Mouse (Mus musculus): ENCODE data around the gene Ptcd1. TPM values are rescaled to one million over a fixed set of nuclear protein-coding genes. Genes with fewer than 3 reads are reported as not detected.

The Ptcd1 gene
- polyA plus RNA-seq, 1 experiment: 14.5 TPM

- H3K27me3 ChIP-seq (ENCODE audit: control insufficient read depth, insufficient read depth, insufficient read length): no peaks in the 10 kb centered on the region
- TF ChIP-seq CEBPB (IDR thresholded peaks at IDR 0.05; ENCODE audit: low read depth) (no peak), MYOG (IDR thresholded peaks at IDR 0.05; ENCODE audit: control insufficient read depth, extremely low read depth, insufficient read length) (no peak), USF1 (IDR thresholded peaks at IDR 0.05; ENCODE audit: low read depth) (no peak), FOSL1 (IDR thresholded peaks at IDR 0.05; ENCODE audit: insufficient read depth, low read length, poor library complexity, severe bottlenecking) (no peak), CTCF (IDR thresholded peaks at IDR 0.05; ENCODE audit: control insufficient read depth, insufficient read depth, insufficient read length) (no peak), MYOD1 (IDR thresholded peaks at IDR 0.05; ENCODE audit: control insufficient read depth, insufficient read length, low read depth) (no peak), MAX (IDR thresholded peaks at IDR 0.05) (no peak)
- H3K79me2 ChIP-seq (ENCODE audit: control insufficient read depth, insufficient read depth): peaks cover 88% of the 10 kb centered on the region
- no peak overlapping the region for H3K4me3 ChIP-seq (ENCODE audit: insufficient read depth, poor library complexity, severe bottlenecking)
- H3K36me3 ChIP-seq (ENCODE audit: control insufficient read depth, insufficient read depth): peaks cover 47% of the 10 kb centered on the region
- H3ac ChIP-seq (ENCODE audit: control insufficient read depth, insufficient read length, low read depth): no peak overlapping the region
- H3K79me3 ChIP-seq (ENCODE audit: low read depth): peaks cover 66% of the 10 kb centered on the region
Measured at GRCm38 (mm10) chr5:145118005-145118404, 48.9 kb downstream of the Ptcd1 start.

- Histone ChIP-seq H3K36me3 (ENCODE audit: control insufficient read depth, insufficient read depth) (peaks cover 37% of the 10 kb centered on the region), H3K79me3 (ENCODE audit: low read depth) (peaks cover 66% of the 10 kb centered on the region), H3K4me3 (ENCODE audit: insufficient read depth, poor library complexity, severe bottlenecking) (no peak overlapping the region), H3ac (ENCODE audit: control insufficient read depth, insufficient read length, low read depth) (no peak overlapping the region), H3K79me2 (ENCODE audit: control insufficient read depth, insufficient read depth) (peaks cover 80% of the 10 kb centered on the region), H3K27me3 (ENCODE audit: control insufficient read depth, insufficient read depth, insufficient read length) (no peaks in the 10 kb centered on the region)
- no peak for TF ChIP-seq MYOG (IDR thresholded peaks at IDR 0.05; ENCODE audit: control insufficient read depth, extremely low read depth, insufficient read length)
- peak; percentile 27 for TF ChIP-seq CTCF (IDR thresholded peaks at IDR 0.05; ENCODE audit: control insufficient read depth, insufficient read depth, insufficient read length)
- no peak for TF ChIP-seq FOSL1 (IDR thresholded peaks at IDR 0.05; ENCODE audit: insufficient read depth, low read length, poor library complexity, severe bottlenecking)
Measured at GRCm38 (mm10) chr5:145116916-145117315, 50.0 kb downstream of the Ptcd1 start.

DNA sequence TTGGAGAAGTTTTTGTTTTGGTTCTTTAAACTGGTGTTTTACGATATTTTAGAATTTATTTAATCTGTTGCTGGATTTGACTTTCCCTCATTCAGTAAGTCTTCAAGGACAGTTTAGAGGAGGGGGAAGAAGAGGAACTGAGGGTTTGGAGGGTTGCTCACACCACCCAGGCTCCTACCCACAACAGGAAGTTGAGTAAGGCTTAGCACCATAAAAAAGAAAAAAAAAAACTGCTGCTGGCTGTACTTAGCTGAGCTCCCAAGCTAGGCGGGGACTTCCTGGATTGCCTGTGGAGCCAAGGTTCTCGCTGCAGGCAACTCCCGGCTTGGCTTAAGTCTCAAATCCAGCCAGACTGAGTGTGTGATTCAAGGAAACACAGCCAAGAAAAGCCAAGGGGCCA is 50.6 kb downstream of the Ptcd1 start:
- Histone ChIP-seq H3ac (ENCODE audit: control insufficient read depth, insufficient read length, low read depth) (no peak overlapping the region), H3K36me3 (ENCODE audit: control insufficient read depth, insufficient read depth) (peaks cover 32% of the 10 kb centered on the region), H3K79me2 (ENCODE audit: control insufficient read depth, insufficient read depth) (peaks cover 74% of the 10 kb centered on the region), H3K79me3 (ENCODE audit: low read depth) (peaks cover 61% of the 10 kb centered on the region), H3K4me3 (ENCODE audit: insufficient read depth, poor library complexity, severe bottlenecking) (no peak overlapping the region), H3K27me3 (ENCODE audit: control insufficient read depth, insufficient read depth, insufficient read length) (no peaks in the 10 kb centered on the region)
- TF ChIP-seq FOSL1 (IDR thresholded peaks at IDR 0.05; ENCODE audit: insufficient read depth, low read length, poor library complexity, severe bottlenecking) (no peak), MAX (IDR thresholded peaks at IDR 0.05) (no peak), USF1 (IDR thresholded peaks at IDR 0.05; ENCODE audit: low read depth) (no peak), CEBPB (IDR thresholded peaks at IDR 0.05; ENCODE audit: low read depth) (peak; percentile 48), MYOD1 (IDR thresholded peaks at IDR 0.05; ENCODE audit: control insufficient read depth, insufficient read length, low read depth) (no peak), MYOG (IDR thresholded peaks at IDR 0.05; ENCODE audit: control insufficient read depth, extremely low read depth, insufficient read length) (no peak), CTCF (IDR thresholded peaks at IDR 0.05; ENCODE audit: control insufficient read depth, insufficient read depth, insufficient read length) (no peak)

- peak overlapping the region; percentile 63 for H3K4me3 ChIP-seq (ENCODE audit: insufficient read depth, poor library complexity, severe bottlenecking)
Measured at GRCm38 (mm10) chr5:145115736-145116135, 51.2 kb downstream of the Ptcd1 start.

DNA sequence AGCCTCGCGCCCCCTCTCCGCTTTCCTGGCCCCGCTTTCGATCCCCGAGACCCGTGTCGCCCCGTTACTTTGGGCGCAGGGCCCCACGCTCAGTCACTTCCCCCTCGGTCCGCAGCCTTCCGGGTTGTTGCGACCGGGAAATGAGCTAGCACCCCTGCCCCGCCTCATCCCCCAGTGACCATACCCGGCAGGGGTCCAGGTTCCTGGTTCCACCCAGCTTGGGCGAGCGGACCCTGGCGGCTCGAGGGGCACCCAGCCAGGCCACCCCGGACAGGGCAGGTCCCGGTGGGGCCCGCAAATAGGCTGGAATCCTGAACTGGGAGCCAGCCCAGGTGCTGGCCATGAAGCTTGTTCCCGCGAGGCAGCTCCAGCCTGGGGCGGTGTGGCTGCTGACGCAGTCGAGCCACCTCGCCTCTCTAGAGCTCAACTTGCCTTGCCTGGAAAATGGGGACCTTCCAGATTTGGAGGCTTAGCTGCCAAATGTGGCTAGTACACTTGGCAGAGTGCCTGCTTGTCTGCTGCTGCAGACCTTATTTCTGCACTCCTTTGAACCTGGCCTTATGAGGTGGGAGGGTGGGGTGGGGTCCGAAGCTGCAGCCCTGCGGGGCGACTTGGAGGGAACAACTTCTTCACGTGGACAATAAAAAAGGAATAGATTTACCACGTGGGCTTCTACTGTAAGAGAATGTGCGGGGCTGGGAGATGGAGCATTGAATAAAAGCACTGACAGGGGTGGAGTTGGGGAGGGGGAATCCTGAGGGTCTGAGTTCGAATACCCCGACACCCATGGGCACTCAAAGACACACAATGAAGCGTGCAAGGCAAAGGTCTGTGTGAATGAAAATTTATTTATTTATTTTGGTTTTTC is 52.1 kb downstream of the Ptcd1 start:
- TF ChIP-seq MYOD1 (IDR thresholded peaks at IDR 0.05; ENCODE audit: control insufficient read depth, insufficient read length, low read depth) (no peak), USF1 (IDR thresholded peaks at IDR 0.05; ENCODE audit: low read depth) (no peak), CTCF (IDR thresholded peaks at IDR 0.05; ENCODE audit: control insufficient read depth, insufficient read depth, insufficient read length) (no peak), MYOG (IDR thresholded peaks at IDR 0.05; ENCODE audit: control insufficient read depth, extremely low read depth, insufficient read length) (no peak), MAX (IDR thresholded peaks at IDR 0.05) (no peak), CEBPB (IDR thresholded peaks at IDR 0.05; ENCODE audit: low read depth) (no peak), FOSL1 (IDR thresholded peaks at IDR 0.05; ENCODE audit: insufficient read depth, low read length, poor library complexity, severe bottlenecking) (no peak)
- peaks cover 48% of the 10 kb centered on the region for H3K79me3 ChIP-seq (ENCODE audit: low read depth)
- H3K36me3 ChIP-seq (ENCODE audit: control insufficient read depth, insufficient read depth): peaks cover 28% of the 10 kb centered on the region
- no peaks in the 10 kb centered on the region for H3K27me3 ChIP-seq (ENCODE audit: control insufficient read depth, insufficient read depth, insufficient read length)
- peaks cover 59% of the 10 kb centered on the region for H3K79me2 ChIP-seq (ENCODE audit: control insufficient read depth, insufficient read depth)
- H3ac ChIP-seq (ENCODE audit: control insufficient read depth, insufficient read length, low read depth): peak overlapping the region; percentile 92
- peak overlapping the region; percentile 63 for H3K4me3 ChIP-seq (ENCODE audit: insufficient read depth, poor library complexity, severe bottlenecking)

More at GRCm38 (mm10) chr5:145115736-145116135, 51.2 kb downstream of the Ptcd1 start:
- H3K79me3 ChIP-seq (ENCODE audit: low read depth): peaks cover 57% of the 10 kb centered on the region
- H3K79me2 ChIP-seq (ENCODE audit: control insufficient read depth, insufficient read depth): peaks cover 68% of the 10 kb centered on the region
- TF ChIP-seq CEBPB (IDR thresholded peaks at IDR 0.05; ENCODE audit: low read depth) (no peak), MYOD1 (IDR thresholded peaks at IDR 0.05; ENCODE audit: control insufficient read depth, insufficient read length, low read depth) (no peak), MYOG (IDR thresholded peaks at IDR 0.05; ENCODE audit: control insufficient read depth, extremely low read depth, insufficient read length) (no peak), FOSL1 (IDR thresholded peaks at IDR 0.05; ENCODE audit: insufficient read depth, low read length, poor library complexity, severe bottlenecking) (no peak), USF1 (IDR thresholded peaks at IDR 0.05; ENCODE audit: low read depth) (no peak), CTCF (IDR thresholded peaks at IDR 0.05; ENCODE audit: control insufficient read depth, insufficient read depth, insufficient read length) (no peak), MAX (IDR thresholded peaks at IDR 0.05) (no peak)
- peaks cover 30% of the 10 kb centered on the region for H3K36me3 ChIP-seq (ENCODE audit: control insufficient read depth, insufficient read depth)
- no peak overlapping the region for H3ac ChIP-seq (ENCODE audit: control insufficient read depth, insufficient read length, low read depth)
- no peaks in the 10 kb centered on the region for H3K27me3 ChIP-seq (ENCODE audit: control insufficient read depth, insufficient read depth, insufficient read length)

Measured in C2C12 (cell line).